ENCODE assay signal across 8 mouse cellular contexts in genomic region chr5:118245606-118246308, GRCm38 (mm10). TPM values are rescaled to one million over a fixed set of nuclear protein-coding genes. Genes with fewer than 3 reads are reported as not detected.
DNase-seq lines count a peak whose midpoint lies in the region; ATAC-seq and TF ChIP-seq lines count a peak whose summit lies in the region.

No protein-coding gene starts in this region.

- DNase-seq in heart, adult 11 months = peak; percentile 92
- DNase-seq in heart, postnatal 4 days = no peak
- DNase-seq in embryo, embryonic 11 days = peak; percentile 38
- DNase-seq in left cerebral cortex, postnatal 4 days = no peak
- DNase-seq in adrenal gland, adult 8-10 months = no peak

- no peaks in the 10 kb centered on the region for H3K27me3 ChIP-seq in ES-Bruce4 (ENCODE audit: control insufficient read depth, insufficient read depth, low read length, poor library complexity, severe bottlenecking)
- H3K27me3 ChIP-seq in intestine, embryonic 15.5 days (replicated peaks) = no peaks in the 10 kb centered on the region
- H3K27me3 ChIP-seq in neural tube, embryonic 12.5 days (replicated peaks) = no peaks in the 10 kb centered on the region

- no peak for TF ChIP-seq POLR2A in ES-Bruce4 (IDR thresholded peaks at IDR 0.05; ENCODE audit: insufficient read depth, low read length)

- peak overlapping the region; percentile 84 for H3K4me3 ChIP-seq in ES-Bruce4 (ENCODE audit: low read depth, low read length)
- H3K4me3 ChIP-seq in intestine, embryonic 15.5 days (replicated peaks) = peak overlapping the region; percentile 63
- peak overlapping the region; percentile 64 for H3K4me3 ChIP-seq in neural tube, embryonic 12.5 days

- H3K36me3 ChIP-seq in ES-Bruce4 (ENCODE audit: control insufficient read depth, insufficient read depth, low read length, poor library complexity, severe bottlenecking) = no peaks in the 10 kb centered on the region
- peaks cover 4% of the 10 kb centered on the region; the same call in 1 of the 2 replicates for H3K36me3 ChIP-seq in intestine, embryonic 15.5 days
- peaks cover 29% of the 10 kb centered on the region for H3K36me3 ChIP-seq in neural tube, embryonic 12.5 days

- no peak; the same call in none of the 2 replicates for ATAC-seq in intestine, embryonic 15.5 days
- ATAC-seq in neural tube, embryonic 12.5 days (ENCODE audit: low FRiP score, low read depth) = peak; percentile 17; the same call in 1 of the 2 replicates

- no peaks in the 10 kb centered on the region for H3K9me3 ChIP-seq in ES-Bruce4 (replicated peaks; ENCODE audit: control insufficient read depth, insufficient read depth, low read length, poor library complexity, severe bottlenecking)
- H3K9me3 ChIP-seq in intestine, embryonic 15.5 days = no peaks in the 10 kb centered on the region
- no peaks in the 10 kb centered on the region for H3K9me3 ChIP-seq in neural tube, embryonic 12.5 days

- H3K4me1 ChIP-seq in ES-Bruce4 (ENCODE audit: control insufficient read depth, insufficient read depth, low read length) = no peaks in the 10 kb centered on the region
- H3K4me1 ChIP-seq in intestine, embryonic 15.5 days (replicated peaks) = peaks cover 15% of the 10 kb centered on the region
- H3K4me1 ChIP-seq in neural tube, embryonic 12.5 days = peaks cover 20% of the 10 kb centered on the region

- peak overlapping the region; percentile 35 for H3K9ac ChIP-seq in ES-Bruce4 (ENCODE audit: low read depth, poor library complexity, severe bottlenecking)
- peak overlapping the region; percentile 59 for H3K9ac ChIP-seq in intestine, embryonic 15.5 days
- peak overlapping the region; percentile 77 for H3K9ac ChIP-seq in neural tube, embryonic 12.5 days

- intact Hi-C loops in left cerebral cortex, postnatal 4 days (cut with DNase I) = no loop called here

- no peak for TF ChIP-seq CTCF in ES-Bruce4 (IDR thresholded peaks at IDR 0.05; ENCODE audit: low read depth, low read length)

- H3K4me2 ChIP-seq in intestine, embryonic 15.5 days (replicated peaks) = peak overlapping the region; percentile 84
- peak overlapping the region; percentile 90 for H3K4me2 ChIP-seq in neural tube, embryonic 12.5 days (replicated peaks)

- WGBS in intestine, embryonic 15.5 days = 7% methylated on average over 15 of the region's 15 CpGs
- WGBS in neural tube, embryonic 12.5 days = 6% methylated on average over 15 of the region's 15 CpGs

- TF ChIP-seq EP300 in ES-Bruce4 (IDR thresholded peaks at IDR 0.05; ENCODE audit: insufficient read depth, low read depth, low read length) = no peak

- peak overlapping the region; percentile 31 for H3K27ac ChIP-seq in ES-Bruce4 (ENCODE audit: insufficient read depth, low read length)
- peak overlapping the region; percentile 45 for H3K27ac ChIP-seq in intestine, embryonic 15.5 days
- no peak overlapping the region for H3K27ac ChIP-seq in neural tube, embryonic 12.5 days

RNA-seq across cellular contexts. Expression of gene 2410131K14Rik, which starts 0.7 kb away (rescaled TPM):
- total RNA-seq in heart, postnatal 4 days (2021) = 1 to 10 TPM; 5.8 to 6.3 TPM
- 8.0 and 9.4 TPM in 2 replicates for polyA plus RNA-seq in ES-Bruce4 (2011; ENCODE audit: insufficient read depth, insufficient read length, low read depth, missing spikeins)
- polyA plus RNA-seq in intestine, embryonic 15.5 days (2015; fragmentation: Nextera tagmentation; extraction: Ambion mirVana) = 7.1 and 7.2 TPM in 2 replicates
- polyA plus RNA-seq in neural tube, embryonic 12.5 days (2016; fragmentation: Nextera tagmentation; extraction: Ambion mirVana) = 13.8 and 14.4 TPM in 2 replicates
- total RNA-seq in left cerebral cortex, postnatal 4 days (2021) = 10 to 100 TPM; 22.8 to 23.8 TPM
- total RNA-seq in adrenal gland, adult 8-10 months (2022) = 1 to 10 TPM; 7.9 to 10.0 (median 8.8) TPM

RNA-seq across cellular contexts. Expression of gene Rnft2, which starts 0.8 kb away (rescaled TPM):
- 1 to 10 TPM; 2.5 to 2.9 TPM for total RNA-seq in heart, postnatal 4 days (2021)
- 7.8 and 10.3 TPM in 2 replicates for polyA plus RNA-seq in ES-Bruce4 (2011; ENCODE audit: insufficient read depth, insufficient read length, low read depth, missing spikeins)
- polyA plus RNA-seq in intestine, embryonic 15.5 days (2015; fragmentation: Nextera tagmentation; extraction: Ambion mirVana) = 2.2 and 3.2 TPM in 2 replicates
- 9.6 and 11.3 TPM in 2 replicates for polyA plus RNA-seq in neural tube, embryonic 12.5 days (2016; fragmentation: Nextera tagmentation; extraction: Ambion mirVana)
- 10 to 100 TPM; 77.0 to 91.2 TPM for total RNA-seq in left cerebral cortex, postnatal 4 days (2021)
- 10 to 100 TPM in 1 of 4 experiments, 1 to 10 TPM in 3; 4.3 to 13.9 (median 7.0) TPM for total RNA-seq in adrenal gland, adult 8-10 months (2022)

Comparison
In these comparisons a context has a peak if more than half of its experiments do, and no peak if none do; other contexts are left out.
1. DNase-seq: peak in heart, adult 11 months (single experiment) and embryo, embryonic 11 days (single experiment); none in heart, postnatal 4 days (single experiment), left cerebral cortex, postnatal 4 days (single experiment) and adrenal gland, adult 8-10 months (single experiment).
2. RNA of gene Rnft2, which starts 0.8 kb away (total RNA-seq): 77.0 to 91.2 TPM in left cerebral cortex, postnatal 4 days; 4.3 to 13.9 TPM in adrenal gland, adult 8-10 months and 2.5 to 2.9 TPM in heart, postnatal 4 days; every median in the first group is over 4 times any median in the second.
3. Peak in every context shown above with its lines, with median percentiles within 50 percentile points of each other: H3K4me3 ChIP-seq and H3K9ac ChIP-seq.